Comparison of ENCODE assay signal across 15 mouse cellular contexts in genomic region chr5:140812699-140813098, GRCm38 (mm10). TPM values are rescaled to one million over a fixed set of nuclear protein-coding genes. Genes with fewer than 3 reads are reported as not detected.
DNase-seq lines count a peak whose midpoint lies in the region; ATAC-seq and TF ChIP-seq lines count a peak whose summit lies in the region.
"Had no signal": no experiment of that assay in that cellular context is flagged by ENCODE, and none has a peak within 500 bp of the region (broad histone marks: within the 10 kb centered on the region; RNA-seq: fewer than 3 reads in every experiment).

No protein-coding gene starts in this region.

- H3K27ac ChIP-seq in heart, adult 2 months = peak overlapping the region; percentile 59
- no peak overlapping the region for H3K27ac ChIP-seq in liver, embryonic 15.5 days (replicated peaks)
- H3K27ac ChIP-seq in liver, embryonic 11.5 days (ENCODE audit: low read depth, low read length) = no peak overlapping the region
- H3K27ac ChIP-seq in midbrain, embryonic 11.5 days (ENCODE audit: low read depth, low read length) = no peak overlapping the region
- H3K27ac ChIP-seq: forebrain, embryonic 13.5 days; midbrain, embryonic 15.5 days had no signal

- peak; percentile 12; the same call in 1 of the 2 replicates for ATAC-seq in liver, embryonic 15.5 days (ENCODE audit: insufficient read depth)
- ATAC-seq in liver, embryonic 11.5 days (replicated peaks; ENCODE audit: low FRiP score) = no peak
- ATAC-seq in midbrain, embryonic 11.5 days (ENCODE audit: low FRiP score) = no peak
- ATAC-seq: forebrain, embryonic 13.5 days; midbrain, embryonic 15.5 days had no signal

- peaks cover 41% of the 10 kb centered on the region for H3K4me1 ChIP-seq in heart, adult 2 months (ENCODE audit: control insufficient read depth, insufficient read depth, low read length)
- H3K4me1 ChIP-seq in liver, embryonic 15.5 days (replicated peaks) = peaks cover 80% of the 10 kb centered on the region
- H3K4me1 ChIP-seq in liver, embryonic 11.5 days (replicated peaks; ENCODE audit: control insufficient read depth, insufficient read depth, low read length) = peaks cover 59% of the 10 kb centered on the region
- H3K4me1 ChIP-seq in midbrain, embryonic 11.5 days (ENCODE audit: control insufficient read depth, insufficient read depth, low read length) = peaks cover 13% of the 10 kb centered on the region

- H3K4me2 ChIP-seq in liver, embryonic 15.5 days = no peak overlapping the region
- H3K4me2 ChIP-seq in liver, embryonic 11.5 days = no peak overlapping the region
- no peak overlapping the region for H3K4me2 ChIP-seq in midbrain, embryonic 11.5 days
- H3K4me2 ChIP-seq: forebrain, embryonic 13.5 days; midbrain, embryonic 15.5 days had no signal

- peaks cover 11% of the 10 kb centered on the region for H3K79me2 ChIP-seq in heart, adult 2 months (replicated peaks; ENCODE audit: control insufficient read depth, insufficient read depth, low read length)

- 0 out of 2 replicates have a peak overlapping the region, but pooled peaks have one; percentile 13 for H3K9ac ChIP-seq in heart, adult 2 months (ENCODE audit: low read depth, low read length)
- H3K9ac ChIP-seq in liver, embryonic 15.5 days = no peak overlapping the region
- no peak overlapping the region for H3K9ac ChIP-seq in liver, embryonic 11.5 days (ENCODE audit: low read depth, low read length)
- no peak overlapping the region for H3K9ac ChIP-seq in midbrain, embryonic 11.5 days (ENCODE audit: low read length)
- H3K9ac ChIP-seq: forebrain, embryonic 13.5 days; midbrain, embryonic 15.5 days had no signal

- no peaks in the 10 kb centered on the region for H3K27me3 ChIP-seq in heart, adult 2 months (ENCODE audit: control insufficient read depth, insufficient read depth, low read length)
- H3K27me3 ChIP-seq in liver, embryonic 15.5 days = no peaks in the 10 kb centered on the region
- H3K27me3 ChIP-seq in liver, embryonic 11.5 days (replicated peaks; ENCODE audit: control insufficient read depth, insufficient read depth, low read length) = no peaks in the 10 kb centered on the region
- H3K27me3 ChIP-seq in midbrain, embryonic 11.5 days (ENCODE audit: control insufficient read depth, insufficient read depth, low read length) = no peaks in the 10 kb centered on the region
- H3K27me3 ChIP-seq: forebrain, embryonic 13.5 days; midbrain, embryonic 15.5 days had no signal

- no peak for TF ChIP-seq CTCF in heart, adult 2 months (IDR thresholded peaks at IDR 0.05)

- DNase-seq in heart, adult 2 months = no peak
- no peak for DNase-seq in heart, postnatal 10 days
- DNase-seq in liver, embryonic 11.5 days (ENCODE audit: low spot score) = no peak
- peak; percentile 82 to 92 for DNase-seq in kidney, adult 8-10 months
- DNase-seq in kidney, postnatal 36 days = peak; percentile 85 to 91
- no peak for DNase-seq in B cell, adult 2 months
- no peak for DNase-seq in midbrain, embryonic 11.5 days (ENCODE audit: low spot score, missing footprints)
- DNase-seq: cerebellum, postnatal 25 days; heart, adult 18-20 months; layer of hippocampus, adult 9-11 months; right cerebral cortex, postnatal 14 days; thymus, postnatal 4 days had no signal

- WGBS in heart, adult 2 months = 21% methylated on average over 4 of the region's 4 CpGs
- WGBS in liver, embryonic 15.5 days (ENCODE audit: insufficient replicate concordance) = 49% methylated on average over 4 of the region's 4 CpGs
- WGBS in liver, embryonic 11.5 days = 56% methylated on average over 4 of the region's 4 CpGs
- 45% methylated on average over 4 of the region's 4 CpGs for WGBS in midbrain, embryonic 11.5 days

- no peaks in the 10 kb centered on the region for H3K9me3 ChIP-seq in liver, embryonic 15.5 days (replicated peaks)
- H3K9me3 ChIP-seq in liver, embryonic 11.5 days (ENCODE audit: control insufficient read depth, low read length) = no peaks in the 10 kb centered on the region
- H3K9me3 ChIP-seq in midbrain, embryonic 11.5 days (ENCODE audit: control insufficient read depth, low read length) = no peaks in the 10 kb centered on the region
- H3K9me3 ChIP-seq: forebrain, embryonic 13.5 days; midbrain, embryonic 15.5 days had no signal

- no peak for TF ChIP-seq EP300 in heart, adult 2 months (IDR thresholded peaks at IDR 0.05; ENCODE audit: insufficient read depth, low read depth, low read length)

- intact Hi-C loops in heart, adult 2 months (cut with DNase I) = loop anchor here (5.0 kb wide), 1 partner anchor 40 kb away; no protein-coding TSS in a partner anchor
- intact Hi-C loops in heart, postnatal 10 days (cut with DNase I) = no loop called here

- TF ChIP-seq POLR2A in heart, adult 2 months (IDR thresholded peaks at IDR 0.05; ENCODE audit: insufficient read depth, low read depth, low read length) = no peak

- no peak overlapping the region for H3K4me3 ChIP-seq in heart, adult 2 months
- H3K4me3 ChIP-seq in liver, embryonic 15.5 days (replicated peaks) = no peak overlapping the region
- H3K4me3 ChIP-seq in liver, embryonic 11.5 days (ENCODE audit: low read depth, low read length) = no peak overlapping the region
- no peak overlapping the region for H3K4me3 ChIP-seq in midbrain, embryonic 11.5 days (ENCODE audit: low read depth, low read length)
- H3K4me3 ChIP-seq: forebrain, embryonic 13.5 days; midbrain, embryonic 15.5 days had no signal

- peaks cover 21% of the 10 kb centered on the region for H3K36me3 ChIP-seq in heart, adult 2 months (ENCODE audit: control insufficient read depth, insufficient read depth, low read length)
- H3K36me3 ChIP-seq in liver, embryonic 15.5 days (replicated peaks) = no peaks in the 10 kb centered on the region; the same call in 1 of the 2 replicates
- no peaks in the 10 kb centered on the region for H3K36me3 ChIP-seq in liver, embryonic 11.5 days (ENCODE audit: control insufficient read depth, insufficient read depth, low read length)
- H3K36me3 ChIP-seq in midbrain, embryonic 11.5 days (ENCODE audit: control insufficient read depth, insufficient read depth, low read length) = no peaks in the 10 kb centered on the region
- H3K36me3 ChIP-seq: midbrain, embryonic 15.5 days had no signal

RNA-seq across cellular contexts. Expression of gene Gna12, which starts 17.5 kb away (rescaled TPM):
- total RNA-seq in heart, adult 2 months (2021) = 100 to 1,000 TPM; 118 to 136 TPM
- polyA plus RNA-seq in heart, adult 2 months (2012; rRNA removed) = 117 and 136 TPM in 2 replicates
- total RNA-seq in heart, postnatal 10 days (2021) = 10 to 100 TPM; 87.4 to 89.9 TPM
- polyA plus RNA-seq in liver, embryonic 15.5 days (2015; fragmentation: Nextera tagmentation; extraction: Ambion mirVana) = 14.1 and 18.9 TPM in 2 replicates
- 25.1 and 31.1 TPM in 2 replicates for polyA plus RNA-seq in liver, embryonic 11.5 days (2014; fragmentation: Nextera tagmentation; extraction: Ambion mirVana)
- 25.8 and 33.4 TPM in 2 replicates for polyA plus RNA-seq in midbrain, embryonic 11.5 days (2014; fragmentation: Nextera tagmentation; extraction: Ambion mirVana)

Comparison
In these comparisons a context has a peak if more than half of its experiments do, and no peak if none do; other contexts are left out.
1. DNase-seq: peak in kidney, adult 8-10 months (2 of 2) and kidney, postnatal 36 days (2 of 2); none in heart, adult 2 months (0 of 2), heart, postnatal 10 days (0 of 2), liver, embryonic 11.5 days (single experiment), B cell, adult 2 months (0 of 2) and midbrain, embryonic 11.5 days (single experiment).